Mouse (Mus musculus) E14TG2a.4 (cell line): ENCODE data around the gene Atp6v0e.

Experiments
- CTCF ChIP-seq: conservative IDR thresholded peaks from 2 replicates; pipeline ENCODE4 v1.5.1; 2014; ENCODE audit warnings: low read length
- NANOG ChIP-seq: IDR thresholded peaks from 2 replicates; pipeline ENCODE4 v1.6.1; 2014; ENCODE audit warnings: borderline replicate concordance, low read length, mixed read lengths

- TF ChIP-seq CTCF (no peak), NANOG (no peak)
Measured at GRCm38 (mm10) chr17:26707066-26707465, 44.0 kb downstream of the Atp6v0e start.
